Comparison of ENCODE assay signal across 13 mouse cellular contexts in genomic region chr12:31712233-31712632, GRCm38 (mm10). TPM values are rescaled to one million over a fixed set of nuclear protein-coding genes. Genes with fewer than 3 reads are reported as not detected.
DNase-seq lines count a peak whose midpoint lies in the region; ATAC-seq and TF ChIP-seq lines count a peak whose summit lies in the region.
"Had no signal": no experiment of that assay in that cellular context is flagged by ENCODE, and none has a peak within 500 bp of the region (broad histone marks: within the 10 kb centered on the region; RNA-seq: fewer than 3 reads in every experiment).

No protein-coding gene starts in this region.

- H3K9me3 ChIP-seq in heart, postnatal 0 days (replicated peaks; ENCODE audit: control insufficient read depth, low read length): no peaks in the 10 kb centered on the region
- H3K9me3 ChIP-seq in forebrain, postnatal 0 days (ENCODE audit: low read length): no peaks in the 10 kb centered on the region
- no peaks in the 10 kb centered on the region for H3K9me3 ChIP-seq in midbrain, embryonic 16.5 days (replicated peaks; ENCODE audit: control insufficient read depth, low read length, poor library complexity, severe bottlenecking)

- H3K4me3 ChIP-seq in heart, postnatal 0 days (ENCODE audit: low read depth, low read length): peak overlapping the region; percentile 52
- peak overlapping the region; percentile 43 for H3K4me3 ChIP-seq in forebrain, postnatal 0 days (ENCODE audit: low read depth, low read length)
- peak overlapping the region; percentile 47 for H3K4me3 ChIP-seq in midbrain, embryonic 16.5 days (ENCODE audit: low read depth, low read length)

- peaks cover 4% of the 10 kb centered on the region; the same call in 1 of the 2 replicates for H3K4me1 ChIP-seq in heart, postnatal 0 days (ENCODE audit: control insufficient read depth, insufficient read depth)
- no peaks in the 10 kb centered on the region for H3K4me1 ChIP-seq in forebrain, postnatal 0 days (ENCODE audit: insufficient read depth)
- H3K4me1 ChIP-seq in midbrain, embryonic 16.5 days (ENCODE audit: control insufficient read depth, insufficient read depth, low read length): peaks cover 7% of the 10 kb centered on the region

- intact Hi-C loops in heart, postnatal 14 days (cut with DNase I): loop anchor here (10.0 kb wide), 1 partner anchor 337 kb away; no protein-coding TSS in a partner anchor

- peak overlapping the region; percentile 30; the same call in 1 of the 2 replicates for H3K9ac ChIP-seq in heart, postnatal 0 days (replicated peaks; ENCODE audit: low read depth, low read length)
- peak overlapping the region; percentile 36 for H3K9ac ChIP-seq in forebrain, postnatal 0 days
- peak overlapping the region; percentile 62 for H3K9ac ChIP-seq in midbrain, embryonic 16.5 days (ENCODE audit: low read depth, low read length)

- WGBS in heart, postnatal 0 days: 17% methylated on average over 5 of the region's 5 CpGs
- 20% methylated on average over 5 of the region's 5 CpGs for WGBS in forebrain, postnatal 0 days
- 8% methylated on average over 5 of the region's 5 CpGs for WGBS in midbrain, embryonic 16.5 days

- no peak overlapping the region for H3K27ac ChIP-seq in heart, postnatal 0 days (ENCODE audit: low read depth)
- no peak overlapping the region for H3K27ac ChIP-seq in forebrain, postnatal 0 days (ENCODE audit: low read depth, low read length)
- H3K27ac ChIP-seq in midbrain, embryonic 16.5 days (ENCODE audit: low read length): peak overlapping the region; percentile 72

- TF ChIP-seq CTCF in heart, postnatal 0 days (IDR thresholded peaks at IDR 0.05; ENCODE audit: low read depth): no peak
- no peak for TF ChIP-seq CTCF in forebrain, postnatal 0 days (IDR thresholded peaks at IDR 0.05; ENCODE audit: low read depth)

- no peak for ATAC-seq in heart, postnatal 0 days (ENCODE audit: insufficient read depth, low read depth)
- peak; percentile 50; the same call in 1 of the 2 replicates for ATAC-seq in forebrain, postnatal 0 days
- ATAC-seq in midbrain, embryonic 16.5 days: peak; percentile 50

- no peak for TF ChIP-seq EP300 in heart, postnatal 0 days (IDR thresholded peaks at IDR 0.05; ENCODE audit: low read depth)

- H3K4me2 ChIP-seq in heart, postnatal 0 days (ENCODE audit: low read depth, low read length): peak overlapping the region; percentile 68
- peak overlapping the region; percentile 44 for H3K4me2 ChIP-seq in forebrain, postnatal 0 days (ENCODE audit: low read depth)
- H3K4me2 ChIP-seq in midbrain, embryonic 16.5 days (ENCODE audit: low read length): peak overlapping the region; percentile 64

- DNase-seq in cerebellum, postnatal 10 days: peak; percentile 25 to 41
- DNase-seq in cerebellum, adult 9-11 months: no peak
- no peak for DNase-seq in heart, postnatal 0 days (ENCODE audit: low spot score)
- no peak for DNase-seq in heart, postnatal 14 days
- DNase-seq in forebrain, postnatal 0 days: peak; percentile 72
- no peak for DNase-seq in lung, postnatal 36 days
- no peak for DNase-seq in urinary bladder, adult 18-20 months (ENCODE audit: low spot score in 2 of 2)
- DNase-seq: adrenal gland, postnatal 25 days; kidney, adult 8-10 months; lung, adult 18-20 months had no signal

- no peaks in the 10 kb centered on the region for H3K27me3 ChIP-seq in heart, postnatal 0 days (ENCODE audit: control insufficient read depth, insufficient read depth, low read length)
- H3K27me3 ChIP-seq in forebrain, postnatal 0 days (ENCODE audit: insufficient read depth, low read length): no peaks in the 10 kb centered on the region
- no peaks in the 10 kb centered on the region for H3K27me3 ChIP-seq in midbrain, embryonic 16.5 days (ENCODE audit: control insufficient read depth, insufficient read depth, low read depth, low read length)

- 0 out of 2 replicates have a peak, but pooled peaks cover 2% of the 10 kb centered on the region for H3K36me3 ChIP-seq in heart, postnatal 0 days (replicated peaks; ENCODE audit: control insufficient read depth, insufficient read depth, low read length)
- H3K36me3 ChIP-seq in forebrain, postnatal 0 days (ENCODE audit: insufficient read depth): no peaks in the 10 kb centered on the region
- no peaks in the 10 kb centered on the region for H3K36me3 ChIP-seq in midbrain, embryonic 16.5 days (ENCODE audit: control insufficient read depth, insufficient read depth, low read length)

RNA-seq across cellular contexts. Expression of gene Gpr22, which starts 1.5 kb away (rescaled TPM):
- 15.8 and 16.0 TPM in 2 replicates for total RNA-seq in heart, postnatal 0 days (2014; rRNA removed; ENCODE audit: low replicate concordance)
- polyA plus RNA-seq in heart, postnatal 0 days (2015; fragmentation: Nextera tagmentation; extraction: Ambion mirVana): 10.7 and 14.0 TPM in 2 replicates
- total RNA-seq in heart, postnatal 14 days (2021): 10 to 100 TPM; 13.5 to 16.3 TPM
- total RNA-seq in forebrain, postnatal 0 days (2014; rRNA removed): 16.6 and 17.2 TPM in 2 replicates
- 12.3 and 13.3 TPM in 2 replicates for polyA plus RNA-seq in forebrain, postnatal 0 days (2015; fragmentation: Nextera tagmentation; extraction: Ambion mirVana)
- 21.2 and 21.3 TPM in 2 replicates for polyA plus RNA-seq in midbrain, embryonic 16.5 days (2015; fragmentation: Nextera tagmentation; extraction: Ambion mirVana)
- total RNA-seq: gastrocnemius, adult 8-10 months; monocyte, adult 5-6 weeks had no signal

RNA-seq across cellular contexts. Expression of gene Cog5, which starts 57.6 kb away (rescaled TPM):
- 58.4 and 79.4 TPM in 2 replicates for total RNA-seq in heart, postnatal 0 days (2014; rRNA removed; ENCODE audit: low replicate concordance)
- 19.7 and 22.4 TPM in 2 replicates for polyA plus RNA-seq in heart, postnatal 0 days (2015; fragmentation: Nextera tagmentation; extraction: Ambion mirVana)
- 10 to 100 TPM; 55.2 to 56.0 TPM for total RNA-seq in heart, postnatal 14 days (2021)
- total RNA-seq in forebrain, postnatal 0 days (2014; rRNA removed): 41.4 and 47.7 TPM in 2 replicates
- 12.8 and 17.3 TPM in 2 replicates for polyA plus RNA-seq in forebrain, postnatal 0 days (2015; fragmentation: Nextera tagmentation; extraction: Ambion mirVana)
- polyA plus RNA-seq in midbrain, embryonic 16.5 days (2015; fragmentation: Nextera tagmentation; extraction: Ambion mirVana): 27.3 and 27.9 TPM in 2 replicates

RNA-seq across cellular contexts. Expression of gene Dus4l, which starts 57.6 kb away (rescaled TPM):
- total RNA-seq in heart, postnatal 0 days (2014; rRNA removed; ENCODE audit: low replicate concordance): 2.2 and 3.2 TPM in 2 replicates
- 7.6 and 7.7 TPM in 2 replicates for polyA plus RNA-seq in heart, postnatal 0 days (2015; fragmentation: Nextera tagmentation; extraction: Ambion mirVana)
- total RNA-seq in heart, postnatal 14 days (2021): 1 to 10 TPM; 7.0 TPM
- 4.5 and 4.9 TPM in 2 replicates for total RNA-seq in forebrain, postnatal 0 days (2014; rRNA removed)
- polyA plus RNA-seq in forebrain, postnatal 0 days (2015; fragmentation: Nextera tagmentation; extraction: Ambion mirVana): 5.3 and 7.0 TPM in 2 replicates
- polyA plus RNA-seq in midbrain, embryonic 16.5 days (2015; fragmentation: Nextera tagmentation; extraction: Ambion mirVana): 6.3 and 6.6 TPM in 2 replicates

Comparison
In these comparisons a context has a peak if more than half of its experiments do, and no peak if none do; other contexts are left out.
1. DNase-seq: peak in cerebellum, postnatal 10 days (2 of 2) and forebrain, postnatal 0 days (single experiment); none in cerebellum, adult 9-11 months (single experiment), heart, postnatal 0 days (single experiment), heart, postnatal 14 days (0 of 2), lung, postnatal 36 days (single experiment) and urinary bladder, adult 18-20 months (0 of 2).
2. Peak in every context shown above with its lines, with median percentiles within 50 percentile points of each other: H3K4me2 ChIP-seq, H3K4me3 ChIP-seq and H3K9ac ChIP-seq.